Mouse (Mus musculus): ENCODE results near the gene Svbp.
A peak's percentile ranks its signal among the peaks of the same experiment; 100 is the strongest.

Svbp gene

GRCm38 (mm10) chr4:119245556-119245955 lies 50.5 kb downstream of the Svbp start:
- DNase-seq (ENCODE audit: extremely low read depth, low read depth, low spot score), result peak; percentile 89

DNA sequence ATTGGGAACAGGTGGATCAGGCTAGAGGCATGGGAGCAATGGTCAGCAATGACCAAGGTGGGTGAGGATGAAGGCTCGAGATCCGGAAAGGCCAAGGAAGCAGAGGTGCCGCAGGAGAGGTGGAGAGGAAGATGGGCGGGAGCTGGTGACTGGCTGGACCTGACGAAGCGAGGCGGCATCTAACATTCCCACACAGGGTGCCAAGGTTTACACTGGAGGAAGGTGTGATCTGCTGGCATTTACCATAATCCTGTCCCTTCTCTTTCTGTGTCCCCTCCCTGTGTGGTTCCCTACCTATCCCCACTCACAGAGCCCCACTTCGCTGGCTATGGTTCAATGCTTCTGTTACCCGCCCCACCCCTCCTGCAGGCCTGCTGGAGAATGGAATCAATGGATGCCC lies 50.9 kb downstream of the Svbp start:
- no peak for DNase-seq (ENCODE audit: extremely low read depth, low read depth, low spot score)

GRCm38 (mm10) chr4:119246688-119247225 lies 51.7 kb downstream of the Svbp start:
- no peak for DNase-seq (ENCODE audit: extremely low read depth, low read depth, low spot score)

- no peak for DNase-seq (ENCODE audit: extremely low read depth, low read depth, low spot score)
These were observed 52.5 kb downstream of the Svbp start for GRCm38 (mm10) chr4:119247462-119248235.

- DNase-seq (ENCODE audit: extremely low read depth, low read depth, low spot score), result peak; percentile 52
These were observed 53.4 kb downstream of the Svbp start for GRCm38 (mm10) chr4:119248407-119248965.
